Mouse (Mus musculus): ENCODE measurements around the gene Zfp248.

Zfp248 gene

DNA sequence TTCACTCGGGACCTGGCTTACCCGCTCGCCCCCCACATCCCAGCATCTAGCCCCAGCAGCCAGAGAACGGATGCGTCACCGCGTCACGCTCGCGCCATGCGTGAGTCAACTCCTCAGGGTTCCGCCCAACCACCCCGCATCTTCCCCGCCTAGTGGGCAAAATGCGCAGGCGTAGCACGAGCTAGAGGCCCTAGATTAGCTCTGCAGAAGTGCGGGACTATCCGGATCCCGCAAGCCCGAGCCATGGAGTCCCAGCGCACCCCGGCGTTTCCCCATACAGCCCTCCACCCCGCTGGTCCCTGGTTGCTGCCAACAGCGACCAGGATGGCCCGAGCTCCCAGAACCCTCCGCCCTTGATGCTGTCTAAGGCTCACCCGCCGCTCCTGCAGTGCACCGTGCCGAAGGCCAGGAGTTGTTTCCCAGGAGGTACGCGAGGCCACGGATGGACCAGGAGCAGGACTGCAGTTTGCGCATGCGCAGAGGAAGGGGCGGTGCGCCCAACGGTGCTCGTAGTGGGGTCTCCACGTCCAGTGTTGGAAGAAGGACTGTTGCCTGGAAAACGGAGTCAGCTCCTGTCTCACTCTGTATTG is at the start of gene Zfp248:
Gene Zfp248 (minus strand): TSS at position 487 of the 590 bp plus-strand sequence.
- DNase-seq (ENCODE audit: low read depth, low spot score) = peak; percentile 94

DNA sequence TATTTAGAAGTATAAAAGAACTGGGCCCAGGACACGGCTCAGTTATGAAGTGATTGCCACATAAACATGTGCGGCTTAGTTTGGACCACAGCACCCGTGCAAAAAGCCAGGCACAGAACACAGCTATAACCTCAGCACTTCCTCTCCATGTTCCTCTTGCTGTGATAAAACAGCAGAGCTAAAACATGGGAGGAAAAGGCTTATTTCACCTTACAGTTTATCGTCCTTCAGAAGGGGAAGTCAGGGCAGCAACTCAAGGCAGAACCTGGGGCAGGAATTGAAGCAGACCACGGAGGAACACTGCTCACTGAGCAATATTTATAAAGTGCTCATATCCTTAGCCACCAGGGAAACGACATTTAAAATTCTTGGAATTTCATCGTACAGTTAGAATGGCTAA is 43.7 kb upstream of the Zfp248 start:
- no peak for DNase-seq (ENCODE audit: low read depth, low spot score)

DNA sequence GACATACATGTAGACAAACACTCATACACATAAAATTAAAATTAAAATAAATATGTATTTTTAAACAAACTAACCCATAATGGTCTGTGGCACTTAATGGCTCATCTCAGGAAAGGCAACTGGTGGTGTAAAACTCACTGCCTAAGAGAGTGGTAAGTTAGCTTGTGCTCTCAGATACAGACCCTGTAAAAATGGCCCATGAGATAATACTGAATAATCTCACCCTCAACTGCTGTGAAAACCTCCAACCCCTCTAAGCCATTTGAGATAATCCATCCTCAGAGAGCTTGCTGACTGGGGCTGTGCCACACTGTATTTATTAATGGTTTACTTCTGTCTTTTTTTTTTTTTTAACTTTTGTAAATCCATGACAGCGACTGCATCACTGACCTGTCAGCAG is 26.8 kb upstream of the Zfp248 start:
- DNase-seq (ENCODE audit: low read depth, low spot score) = no peak

DNA sequence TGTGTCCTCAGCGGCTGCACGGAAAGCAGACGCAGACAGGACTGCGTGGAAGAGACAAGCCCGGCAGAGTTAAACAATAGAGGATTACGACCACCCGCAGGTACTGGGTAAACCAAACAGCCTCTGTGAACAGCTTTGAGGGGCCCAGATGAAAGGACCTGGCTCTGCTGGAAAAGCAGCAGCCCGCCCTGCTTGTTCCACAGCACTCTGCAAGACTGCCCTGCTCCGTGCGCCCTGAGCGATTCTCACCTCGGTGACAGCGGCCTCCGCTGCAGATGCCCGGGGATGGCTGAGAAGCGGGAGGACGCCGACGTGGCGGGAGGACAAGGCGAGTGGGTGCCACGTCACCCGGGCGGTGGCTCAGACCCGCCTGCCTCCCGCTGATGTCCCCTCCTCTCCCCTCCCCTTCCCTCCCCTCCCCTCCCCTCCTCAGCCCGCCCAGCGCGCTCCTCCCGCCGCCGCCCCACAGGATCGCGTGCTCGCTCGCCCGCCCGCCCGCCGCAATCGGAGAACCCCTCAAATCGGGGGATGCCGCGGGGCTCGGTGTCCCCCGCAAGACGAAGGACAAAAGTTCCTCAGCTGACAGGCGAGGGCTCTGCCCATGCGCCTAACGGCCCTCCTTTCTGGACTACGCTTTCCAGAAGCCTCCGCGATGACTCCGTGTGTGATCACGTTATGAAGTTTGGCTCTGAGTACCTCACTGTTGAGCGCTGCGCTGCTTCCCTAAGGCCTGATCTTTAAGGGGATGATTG is 23.8 kb upstream of the Zfp248 start, which contains the start of gene Zfp9:
Gene Zfp9 (minus strand): TSS at position 364 of the 752 bp plus-strand sequence.
- peak; percentile 88 for DNase-seq (ENCODE audit: low read depth, low spot score)

DNA sequence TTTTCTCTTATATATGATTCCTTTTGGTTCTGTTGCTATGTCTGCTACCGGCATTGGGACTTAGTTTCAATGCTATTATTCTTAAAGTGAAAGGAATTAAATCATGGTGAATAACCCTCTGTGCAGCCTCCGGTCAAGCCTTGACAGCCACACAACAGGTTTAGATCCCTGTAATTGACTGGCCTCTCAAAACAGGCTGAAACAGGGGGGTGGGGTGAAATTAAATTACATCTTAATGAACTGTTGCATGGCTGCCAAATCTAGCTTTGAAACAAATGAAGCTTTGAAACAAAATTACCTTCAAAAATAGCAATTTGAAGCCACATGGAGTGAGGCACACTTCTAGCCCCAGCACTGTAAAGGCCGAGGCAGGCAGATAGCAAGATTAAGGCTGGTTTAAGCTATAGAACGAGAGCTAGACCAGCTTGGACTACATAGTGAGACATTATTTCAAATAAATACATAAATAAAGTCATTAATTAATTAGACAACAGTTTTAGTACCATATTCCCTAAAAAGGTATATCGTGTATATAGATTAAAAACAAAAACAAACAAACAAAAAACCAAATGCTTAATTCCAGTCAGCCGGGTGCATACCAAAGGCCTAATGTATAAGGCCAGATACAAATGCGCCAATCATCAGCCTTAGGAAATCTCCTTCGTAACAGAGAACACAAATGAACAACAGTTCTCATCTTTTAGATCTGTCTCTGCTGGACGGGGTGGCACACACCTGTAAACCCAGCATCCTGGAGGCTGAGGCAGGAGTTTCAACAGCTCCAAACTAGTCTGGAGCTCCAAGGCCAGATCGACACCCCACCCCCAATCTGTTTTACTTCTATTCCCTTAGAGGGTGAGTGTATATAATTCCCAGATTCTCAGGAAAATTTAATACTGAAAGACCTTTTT is 22.8 kb upstream of the Zfp248 start:
- DNase-seq (ENCODE audit: low read depth, low spot score) = no peak

DNA sequence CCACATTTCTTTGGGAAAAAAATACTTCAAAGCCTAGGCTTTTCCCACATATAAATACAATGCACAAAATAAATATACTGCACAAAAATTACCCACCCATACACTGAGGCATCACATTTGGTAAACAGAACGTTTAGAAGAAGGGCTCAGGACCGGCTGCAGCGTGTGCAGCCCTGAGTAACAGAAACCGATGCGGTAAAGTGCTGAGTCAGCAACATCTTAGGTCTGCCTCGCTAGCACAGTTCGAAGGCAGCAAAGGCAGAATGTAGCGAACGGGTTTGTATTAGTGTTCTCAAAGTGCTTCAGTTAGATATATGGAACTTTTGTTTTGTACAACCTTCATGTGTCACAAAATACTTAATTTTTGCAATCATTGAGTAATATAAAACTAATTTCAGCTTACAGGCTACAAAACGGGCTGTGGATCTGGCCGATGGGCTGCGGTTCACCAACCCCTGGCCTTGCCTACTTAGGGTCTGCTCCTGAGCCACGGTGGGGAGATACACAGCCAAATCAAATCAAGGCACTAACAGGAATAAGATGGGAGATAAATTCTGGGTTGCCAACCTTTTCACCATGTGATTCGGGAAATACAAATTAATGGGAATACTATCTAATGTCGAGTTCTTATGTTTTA is 6.9 kb upstream of the Zfp248 start:
- no peak for DNase-seq (ENCODE audit: low read depth, low spot score)

DNA sequence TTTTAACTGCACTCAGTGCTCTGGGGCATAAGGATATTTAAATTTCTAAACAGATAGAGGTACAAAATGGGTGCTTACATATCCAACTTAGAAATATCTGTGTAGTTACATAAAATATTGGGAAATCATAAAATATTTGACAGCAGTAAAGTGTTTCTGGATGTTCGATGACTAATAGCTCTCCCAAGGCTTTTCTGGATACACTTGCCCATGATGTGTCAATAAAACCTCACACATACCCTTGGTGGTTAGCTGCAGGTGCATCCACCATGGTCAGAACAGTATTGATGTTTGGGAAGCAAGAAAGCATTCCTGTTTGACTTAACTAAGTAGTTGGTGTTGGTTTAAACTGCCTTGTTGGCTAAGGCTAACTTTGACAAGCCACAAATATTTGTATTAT is 2.4 kb upstream of the Zfp248 start:
- no peak for DNase-seq (ENCODE audit: low read depth, low spot score)

DNA sequence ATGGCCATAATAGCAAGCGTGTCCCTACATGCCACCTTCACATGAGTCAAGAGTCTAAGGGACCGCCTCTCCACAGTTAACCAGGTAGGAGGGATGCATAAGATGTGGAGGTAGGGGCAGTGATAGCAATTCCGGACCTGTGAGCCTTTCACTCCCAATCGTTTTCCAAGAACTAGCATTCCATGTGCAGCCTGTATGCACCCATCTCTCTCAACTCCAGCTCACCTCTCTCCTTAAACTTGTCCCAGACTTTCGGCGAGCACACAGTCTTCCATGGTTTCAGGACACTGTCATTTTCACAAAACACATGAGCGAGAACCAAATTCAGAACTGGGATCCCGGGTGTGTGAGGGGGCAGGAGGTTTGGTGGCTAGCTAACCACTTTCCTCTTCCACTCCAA is 876 bp downstream of the Zfp248 start:
- DNase-seq (ENCODE audit: low read depth, low spot score) = peak; percentile 12

DNA sequence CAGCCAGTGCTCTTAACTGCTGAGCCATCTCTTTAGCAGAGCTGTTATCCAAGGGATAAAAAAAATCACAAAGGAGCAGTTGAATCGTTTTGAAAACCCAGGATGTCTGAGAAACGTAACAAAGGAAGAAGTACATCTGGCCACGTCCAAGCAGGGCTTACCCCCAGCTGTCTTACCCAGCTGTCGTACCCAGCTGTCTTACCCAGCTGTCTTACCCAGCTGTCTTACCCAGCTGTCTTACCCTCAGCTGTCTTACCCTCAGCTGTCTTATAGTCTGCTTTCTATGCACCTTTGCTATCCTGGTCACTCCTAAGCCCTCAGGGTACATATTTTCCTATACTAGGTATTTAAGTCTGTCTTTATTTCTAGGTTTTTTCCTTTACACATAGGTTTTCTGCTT is 23.8 kb downstream of the Zfp248 start:
- no peak for DNase-seq (ENCODE audit: low read depth, low spot score)

DNA sequence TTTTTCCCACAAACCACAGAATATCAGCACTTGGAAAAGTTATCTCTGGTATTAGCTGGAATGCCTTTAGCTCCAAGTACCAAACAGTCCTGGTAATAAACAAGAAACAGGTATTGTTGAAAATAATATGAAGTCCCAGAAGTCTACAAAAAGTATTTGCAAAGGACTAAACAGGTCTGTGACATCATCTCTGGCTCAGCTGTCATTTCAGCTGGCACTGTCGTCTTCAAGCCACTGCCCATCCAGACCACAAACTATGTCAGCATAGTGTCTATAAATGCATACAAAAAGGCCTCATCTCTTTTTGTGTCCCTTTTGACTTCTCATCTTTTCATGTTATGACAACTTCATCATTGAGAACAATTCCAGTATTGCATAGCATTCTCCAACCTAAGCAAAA is 28.7 kb downstream of the Zfp248 start:
- DNase-seq (ENCODE audit: low read depth, low spot score) = no peak

DNA sequence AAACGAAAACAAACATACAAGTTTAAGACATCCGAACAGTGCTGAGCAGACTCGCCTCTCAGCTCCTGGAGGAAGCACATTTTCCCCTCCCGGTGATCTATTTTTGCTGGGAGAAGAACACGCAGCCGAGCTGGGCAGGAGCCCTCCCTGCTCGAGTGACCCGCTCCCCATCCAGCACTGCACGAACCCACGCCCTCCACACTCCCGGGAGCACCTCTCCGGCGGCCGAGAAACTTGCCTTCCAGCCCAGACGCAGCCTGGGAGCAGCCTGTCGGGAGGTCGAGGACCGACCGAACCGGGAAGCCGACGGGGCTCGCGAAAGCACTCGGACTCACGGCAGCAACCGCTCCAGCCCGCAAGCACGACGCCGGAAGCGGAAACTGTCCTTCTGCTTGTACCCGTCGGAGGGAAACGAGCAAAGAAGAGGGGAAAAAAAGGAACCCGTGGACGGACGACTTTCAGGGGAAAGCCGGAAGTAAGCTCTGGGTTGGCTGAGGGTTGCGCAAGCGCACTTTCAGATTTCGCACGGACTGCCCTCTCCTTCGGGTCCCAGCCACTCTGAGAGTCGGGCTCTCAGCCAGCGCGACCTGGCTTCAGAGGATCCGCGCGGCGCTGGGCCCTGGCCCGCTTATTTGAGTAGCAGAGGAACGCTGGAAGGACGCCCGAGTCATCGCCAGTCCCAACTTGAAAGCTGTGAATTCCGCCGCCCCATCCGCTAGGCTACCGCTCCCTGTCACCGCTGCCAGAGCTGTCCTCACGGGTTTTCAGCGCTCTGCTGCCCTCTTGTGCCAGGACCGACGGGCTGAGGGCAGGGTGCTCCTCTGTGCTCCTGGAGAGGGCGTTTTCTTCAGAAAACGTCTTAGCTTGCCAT is 36.0 kb downstream of the Zfp248 start, which contains the start of gene Bms1:
Gene Bms1 (minus strand): TSS at position 425 of the 871 bp plus-strand sequence.
- peak; percentile 99 for DNase-seq (ENCODE audit: low read depth, low spot score)

DNA sequence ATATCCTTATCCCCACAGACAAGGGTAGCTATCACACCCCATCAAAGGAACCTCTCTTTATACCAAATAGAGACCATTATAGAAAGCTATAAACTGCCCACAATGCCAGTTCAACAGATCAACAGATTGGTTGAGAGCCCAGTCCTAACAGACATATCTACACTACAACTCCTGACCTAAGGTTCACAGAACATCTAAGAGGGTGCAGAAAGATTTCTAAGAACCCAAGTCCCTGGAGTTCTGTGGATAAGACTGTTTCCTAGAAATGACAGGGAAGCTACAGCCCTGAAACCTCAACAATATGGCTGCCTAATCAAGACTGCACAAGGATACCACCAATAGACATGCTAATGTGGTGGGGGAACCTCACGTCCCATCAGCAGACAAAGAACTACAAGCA is 44.9 kb downstream of the Zfp248 start:
- DNase-seq (ENCODE audit: low read depth, low spot score) = no peak

DNA sequence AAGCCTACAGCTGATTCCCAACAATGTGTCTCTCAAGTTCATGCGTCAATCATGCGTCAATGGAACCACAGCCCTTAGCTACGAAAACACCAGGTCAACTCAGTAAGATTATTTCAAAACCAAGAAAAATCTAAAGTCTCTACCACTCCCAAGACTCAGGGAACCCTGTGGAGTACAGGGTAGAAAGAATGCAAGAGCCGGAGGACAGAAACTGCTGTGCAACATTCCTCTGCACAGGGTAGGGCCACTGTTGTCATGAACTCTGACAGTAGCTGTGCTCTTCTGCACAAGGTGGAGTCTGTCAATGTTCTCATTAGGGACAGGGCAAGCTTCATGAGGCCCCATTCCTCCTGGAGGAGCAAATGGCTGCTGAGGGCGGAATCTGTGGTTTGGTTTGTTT is 46.8 kb downstream of the Zfp248 start:
- no peak for DNase-seq (ENCODE audit: low read depth, low spot score)

DNA sequence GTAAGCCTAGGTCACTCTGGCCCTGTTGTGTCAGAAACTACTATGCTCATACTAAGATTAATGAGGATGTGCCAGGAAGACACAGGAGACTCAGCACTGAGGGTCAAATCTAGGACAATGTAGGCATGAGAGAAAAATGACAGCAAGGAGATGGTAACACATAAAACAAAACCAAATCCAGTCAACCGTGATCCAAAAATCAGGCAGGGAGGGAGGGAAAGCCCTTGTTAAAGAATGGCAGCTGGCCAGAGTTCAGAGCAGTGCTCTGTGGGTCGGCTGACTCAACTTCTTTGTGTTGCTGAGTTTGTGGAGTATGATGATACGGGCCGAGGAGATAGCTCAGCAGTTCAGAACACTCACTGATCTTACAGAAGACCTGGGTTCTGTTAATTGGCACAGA is 48.9 kb downstream of the Zfp248 start:
- DNase-seq (ENCODE audit: low read depth, low spot score) = no peak

DNA sequence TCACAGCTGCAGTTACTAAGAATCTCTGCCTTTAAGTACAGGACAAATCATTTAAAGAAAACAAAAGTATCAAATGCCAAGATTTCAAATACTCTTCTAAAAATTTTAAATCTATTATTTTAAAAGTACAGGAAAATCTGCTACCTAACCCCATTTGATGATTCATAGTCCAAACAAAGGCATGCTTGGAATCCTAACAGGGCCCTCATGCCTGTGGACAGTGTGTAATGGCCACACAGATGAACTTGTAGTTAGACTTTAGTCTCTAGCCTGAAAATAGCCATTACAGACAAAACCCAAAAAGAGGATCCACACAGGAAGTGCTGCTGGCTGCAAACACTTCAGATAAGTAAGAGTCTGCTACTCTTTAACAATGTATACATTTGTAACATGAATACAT is 64.6 kb downstream of the Zfp248 start:
- no peak for DNase-seq (ENCODE audit: low read depth, low spot score)

DNA sequence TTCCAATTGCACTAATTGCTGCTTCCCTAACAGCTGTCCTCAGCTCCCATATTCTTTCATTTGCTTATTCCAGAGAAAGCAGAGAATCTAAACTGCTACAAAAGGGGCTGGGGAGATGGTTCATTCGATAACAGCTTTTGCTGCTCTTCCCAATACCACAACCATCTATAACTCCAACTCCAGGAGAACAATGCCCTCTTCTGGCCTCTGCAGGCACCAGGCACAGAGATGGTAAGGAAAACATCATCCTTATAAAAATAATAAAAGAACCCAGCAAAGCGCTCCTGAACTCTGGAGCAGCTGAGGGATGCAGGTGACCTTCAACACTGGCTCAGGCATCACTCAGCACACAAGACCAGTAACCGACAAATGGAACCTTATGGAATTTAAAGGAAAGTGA is 69.4 kb downstream of the Zfp248 start:
- DNase-seq (ENCODE audit: low read depth, low spot score) = no peak

DNA sequence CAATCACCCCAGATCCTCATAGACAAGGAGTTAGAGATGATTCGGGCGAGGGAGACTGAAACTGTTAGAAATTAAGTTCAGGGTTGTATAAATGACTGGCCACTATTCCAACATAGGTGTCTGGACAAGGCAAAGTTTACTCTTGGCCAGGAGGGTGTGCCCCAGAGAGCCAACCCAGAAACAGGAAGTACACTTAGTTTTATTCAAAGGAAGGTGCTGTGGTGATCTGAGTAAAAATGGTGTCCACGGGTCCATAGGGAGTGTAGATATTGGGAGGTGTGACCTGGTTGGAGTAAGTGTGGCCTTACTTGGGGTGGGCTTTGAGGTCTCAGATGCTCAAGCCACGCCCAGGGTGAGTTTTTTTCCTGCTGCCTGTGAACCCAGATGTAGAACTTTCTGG is 74.1 kb downstream of the Zfp248 start:
- DNase-seq (ENCODE audit: low read depth, low spot score) = no peak

DNA sequence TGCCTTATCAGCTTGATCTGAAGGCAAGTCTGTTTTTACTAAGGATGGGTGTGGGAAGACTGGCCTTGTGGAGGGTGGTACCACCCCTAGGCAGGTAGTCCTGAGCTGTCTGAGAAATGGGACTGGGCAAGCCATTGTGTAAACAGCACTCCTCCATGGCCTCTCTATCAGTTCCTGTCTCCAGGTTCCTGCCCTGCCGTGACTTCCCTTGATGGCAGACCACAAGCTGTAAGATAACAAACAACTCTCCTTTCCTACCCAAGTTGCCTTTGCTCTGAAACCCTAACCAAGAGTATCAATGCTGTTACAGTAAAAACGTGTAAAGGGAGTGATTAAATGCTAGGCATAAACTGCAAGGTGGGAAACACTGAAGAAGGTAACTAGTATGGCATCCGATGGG is 74.7 kb downstream of the Zfp248 start:
- DNase-seq (ENCODE audit: low read depth, low spot score) = no peak

DNA sequence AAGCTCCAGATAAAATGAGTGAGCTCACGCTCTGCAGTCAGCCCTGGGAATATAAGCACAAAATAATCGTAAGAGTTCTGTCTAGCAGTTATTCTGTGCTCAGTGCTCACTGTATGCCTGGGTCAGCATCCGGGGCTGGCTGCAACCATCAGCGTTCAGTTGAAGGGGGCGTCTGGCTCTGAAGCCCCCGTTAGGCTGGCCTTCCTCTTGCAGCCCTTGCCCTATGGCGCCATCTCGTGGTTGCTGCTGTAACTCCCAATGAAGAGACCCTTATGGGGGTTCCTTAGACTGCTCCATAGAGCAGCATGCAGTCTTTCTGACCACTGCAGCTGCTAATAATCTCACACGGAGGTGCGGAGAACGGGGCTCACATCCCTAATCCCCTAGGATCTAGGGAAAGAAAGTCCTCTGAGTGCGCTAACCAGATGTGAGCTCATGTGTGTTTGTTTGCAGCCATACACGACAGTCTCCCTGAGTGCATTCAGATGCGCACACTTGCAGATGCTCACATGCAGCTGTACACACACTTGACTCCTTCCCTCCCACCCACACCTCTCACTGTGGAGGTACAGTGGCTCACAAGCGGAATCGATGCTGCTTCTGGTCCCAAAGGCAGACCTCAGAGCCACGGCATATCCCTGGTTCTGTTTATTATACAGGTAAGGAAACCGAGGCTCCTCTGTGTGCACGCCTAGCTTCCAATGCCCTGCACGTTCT is 75.7 kb downstream of the Zfp248 start:
- no peak for DNase-seq (ENCODE audit: low read depth, low spot score)

DNA sequence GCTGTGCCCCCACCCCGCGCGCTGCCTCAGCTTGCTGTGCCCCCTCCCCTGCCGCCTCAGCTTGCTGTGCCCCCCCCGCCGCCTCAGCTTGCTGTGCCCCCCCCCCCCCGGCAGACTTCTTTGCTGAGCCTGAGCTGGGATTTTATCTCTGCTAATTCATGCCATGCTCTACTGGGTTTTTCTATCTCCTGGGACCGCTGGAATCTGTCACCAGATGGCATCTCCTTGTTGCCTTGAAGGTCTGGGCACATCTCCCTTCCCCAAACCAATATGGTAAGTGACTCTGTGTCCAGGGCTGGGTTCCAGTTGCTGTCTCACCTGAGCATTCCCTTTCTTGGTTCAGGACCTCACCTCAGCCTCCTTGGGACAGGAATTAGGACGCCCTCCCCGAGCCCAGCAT is 77.7 kb downstream of the Zfp248 start:
- no peak for DNase-seq (ENCODE audit: low read depth, low spot score)

Data from telencephalon, adult 2 months (tissue).